Mouse (Mus musculus) embryonic facial prominence, embryonic 12.5 days (tissue): ENCODE results near the gene Car8. TPM values are rescaled to one million over a fixed set of nuclear protein-coding genes. Genes with fewer than 3 reads are reported as not detected.
A peak's percentile ranks its signal among the peaks of the same experiment; 100 is the strongest.

ENCODE experiments used
- ATAC-seq: fragments of 200-750 bp; cut with Nextera tagmentation; 2 replicates; pipeline ENCODE4 v1.8.0; 2017; ENCODE audit not compliant: insufficient number of reproducible peaks, insufficient read depth, low FRiP score, low TSS enrichment
- H3K27ac ChIP-seq: fragments of 300-500 bp; sonication (generic); 2 replicates; pipeline ENCODE4 v1.5.1; 2016; ENCODE audit warnings: mild to moderate bottlenecking
- H3K27me3 ChIP-seq: fragments of 300-500 bp; sonication (generic); 2 replicates; pipeline ENCODE4 v1.6.1; 2016; ENCODE audit warnings: mild to moderate bottlenecking, moderate library complexity
- H3K36me3 ChIP-seq: fragments of 300-500 bp; sonication (generic); 2 replicates; pipeline ENCODE4 v1.6.1; 2016; ENCODE audit warnings: mild to moderate bottlenecking
- H3K4me1 ChIP-seq: fragments of 300-500 bp; sonication (generic); 2 replicates; pipeline ENCODE4 v1.6.1; 2016
- H3K4me2 ChIP-seq: fragments of 300-500 bp; sonication (generic); replicated peaks from 2 replicates; pipeline ENCODE4 v1.6.1; 2016; ENCODE audit warnings: mild to moderate bottlenecking, moderate library complexity
- H3K4me3 ChIP-seq: fragments of 300-500 bp; sonication (generic); 2 replicates; pipeline ENCODE4 v1.5.1; 2016; ENCODE audit warnings: mild to moderate bottlenecking
- H3K9ac ChIP-seq: fragments of 300-500 bp; sonication (generic); 2 replicates; pipeline ENCODE4 v1.6.1; 2016; ENCODE audit warnings: mild to moderate bottlenecking, moderate library complexity
- H3K9me3 ChIP-seq: fragments of 300-500 bp; sonication (generic); 2 replicates; pipeline ENCODE4 v1.6.1; 2016; ENCODE audit warnings: mild to moderate bottlenecking, moderate library complexity
- WGBS: fragments of 180-500 bp; shearing (Covaris S2); methylation state at CpG from one replicate; pipeline ENCODE4 v1.1.7; 2016; 5-methylcytosine and 5-hydroxymethylcytosine counted together
- polyA plus RNA-seq: library from polyadenylated mRNA; unstranded; fragments of >200 nt; fragmentation: Nextera tagmentation; extraction: Ambion mirVana; gene quantifications from 2 replicates; pipeline ENCODE4 v1.2.1, GENCODE M21; 2016

Car8 gene
- 2.9 and 3.3 TPM in 2 replicates for polyA plus RNA-seq

DNA sequence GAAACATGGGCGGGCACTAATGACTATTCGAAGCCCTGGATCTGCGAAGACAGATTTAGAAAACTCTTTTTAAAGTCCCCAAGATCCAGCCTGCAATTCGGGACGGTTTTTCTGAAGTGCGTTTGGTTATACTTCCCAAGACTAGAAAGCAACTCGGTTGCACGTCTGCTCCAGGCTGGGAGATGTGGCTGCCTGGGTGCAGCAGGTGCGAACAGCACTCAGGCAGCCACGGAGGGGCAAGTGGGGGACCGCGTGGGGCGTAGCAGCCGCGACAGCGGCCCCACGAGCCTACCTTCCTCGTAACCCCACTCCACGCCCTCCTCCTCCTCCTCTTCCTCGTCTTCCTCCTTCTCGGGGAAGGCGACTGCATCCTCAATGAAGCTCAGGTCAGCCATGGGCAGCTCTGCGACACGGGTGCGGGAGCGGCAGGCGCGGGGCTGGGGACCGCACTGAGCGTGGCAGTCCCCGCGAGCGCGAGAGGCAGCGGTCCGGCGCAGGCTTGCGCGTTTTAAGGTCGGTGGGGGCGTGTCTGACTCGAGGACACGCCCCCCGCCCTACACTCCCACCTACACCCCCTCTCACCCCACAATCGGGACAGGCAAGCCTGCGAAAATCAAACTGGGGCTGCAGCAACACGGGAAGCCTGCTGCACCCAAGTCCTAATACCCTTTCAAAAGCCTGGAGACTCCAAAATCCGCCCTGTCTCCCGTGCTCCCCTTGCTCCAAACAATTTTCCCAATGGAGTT lies at the start of gene Car8:
Gene Car8 (minus strand): TSS at position 482 of the 746 bp plus-strand sequence.
- ATAC-seq = peak; percentile 89
- no peaks in the 10 kb centered on the region for H3K36me3 ChIP-seq
- H3K4me1 ChIP-seq = 0 out of 2 replicates have a peak, but pooled peaks cover 3% of the 10 kb centered on the region
- peak within 1 kb of the TSS; percentile 68 for H3K9ac ChIP-seq
- peak within 1 kb of the TSS; percentile 75 for H3K4me3 ChIP-seq
- no peaks in the 10 kb centered on the region for H3K27me3 ChIP-seq
- under 1% methylated on average over 46 of the region's 49 CpGs for whole genome bisulfite sequencing
- H3K27ac ChIP-seq = no peak within 1 kb of the TSS
- no peaks in the 10 kb centered on the region for H3K9me3 ChIP-seq
- H3K4me2 ChIP-seq = peak within 1 kb of the TSS; percentile 100

DNA sequence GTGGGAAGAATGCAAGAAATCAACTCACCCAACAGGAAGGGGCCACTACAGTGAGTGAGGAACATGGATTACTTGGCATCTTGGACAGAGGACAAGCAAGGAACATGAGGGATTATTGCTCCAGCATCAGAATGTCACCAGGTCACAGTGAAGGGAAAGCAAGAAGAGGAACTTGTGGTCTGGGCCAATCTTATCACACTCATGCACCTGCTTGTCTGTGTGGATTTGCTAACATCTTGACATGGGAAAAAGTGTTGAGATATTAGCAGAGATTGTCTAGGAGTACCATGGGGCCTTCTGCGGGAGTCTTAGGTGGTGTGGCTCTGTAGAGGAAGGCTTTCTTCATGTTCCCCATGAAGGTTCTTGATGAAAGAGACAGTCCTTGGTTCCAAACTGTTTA lies 46.1 kb upstream of the Car8 start:
- no peak for ATAC-seq
- H3K9ac ChIP-seq = no peak overlapping the region
- H3K9me3 ChIP-seq = no peaks in the 10 kb centered on the region
- H3K4me1 ChIP-seq = no peaks in the 10 kb centered on the region
- no peaks in the 10 kb centered on the region for H3K27me3 ChIP-seq
- no peak overlapping the region for H3K4me3 ChIP-seq
- no peak overlapping the region for H3K4me2 ChIP-seq
- H3K27ac ChIP-seq = no peak overlapping the region
- no peaks in the 10 kb centered on the region for H3K36me3 ChIP-seq
- WGBS = 93% methylated on average over 1 of the region's 1 CpGs

DNA sequence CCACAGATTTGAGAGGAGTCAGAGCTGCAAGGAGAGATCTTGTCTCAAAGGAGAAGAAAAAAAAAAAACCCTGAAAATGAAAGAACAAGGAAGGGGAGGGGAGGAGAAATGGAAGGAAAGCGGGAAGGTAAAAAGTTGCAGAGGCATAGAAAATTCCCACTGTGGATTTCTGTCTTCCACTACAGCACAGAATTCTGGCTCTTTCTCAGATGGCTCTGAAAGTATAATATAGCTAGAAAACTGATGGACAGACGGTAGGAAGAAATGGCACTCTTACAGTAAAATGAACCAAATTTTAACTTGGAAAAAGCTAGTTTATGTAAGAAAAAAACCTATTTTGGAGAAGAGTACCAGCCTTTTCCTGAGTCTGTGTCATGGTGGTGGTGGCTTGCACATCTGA lies 39.3 kb upstream of the Car8 start:
- WGBS = 96% methylated on average over 2 of the region's 2 CpGs

DNA sequence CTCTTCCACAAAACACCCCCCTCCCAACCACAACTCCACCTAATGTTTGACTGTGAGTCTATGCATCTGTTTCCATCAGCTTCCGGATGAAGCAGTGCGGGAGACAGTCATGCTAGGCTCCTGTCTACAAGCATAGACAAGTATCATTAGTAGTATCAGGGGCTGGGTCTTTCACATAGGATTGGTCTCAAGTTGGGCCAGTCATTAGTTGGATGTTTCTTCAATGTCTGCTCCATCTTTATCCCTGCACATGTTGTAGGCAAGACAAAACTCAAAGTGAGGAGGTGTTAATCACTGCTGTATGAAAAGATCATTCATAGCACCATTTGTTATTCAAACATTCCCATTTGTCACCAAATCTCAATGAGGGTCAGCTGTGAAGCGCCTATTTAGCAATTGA lies 11.0 kb upstream of the Car8 start:
- no peaks in the 10 kb centered on the region; the same call in 1 of the 2 replicates for H3K9me3 ChIP-seq
- 88% methylated on average over 3 of the region's 3 CpGs for WGBS

More for the DNA sequence above, 39.3 kb upstream of the Car8 start:
- Histone ChIP-seq H3K27me3 (no peaks in the 10 kb centered on the region), H3K4me1 (no peaks in the 10 kb centered on the region), H3K4me3 (no peak overlapping the region), H3K36me3 (no peaks in the 10 kb centered on the region), H3K9ac (no peak overlapping the region), H3K9me3 (no peaks in the 10 kb centered on the region), H3K4me2 (no peak overlapping the region), H3K27ac (no peak overlapping the region)
- no peak for ATAC-seq

DNA sequence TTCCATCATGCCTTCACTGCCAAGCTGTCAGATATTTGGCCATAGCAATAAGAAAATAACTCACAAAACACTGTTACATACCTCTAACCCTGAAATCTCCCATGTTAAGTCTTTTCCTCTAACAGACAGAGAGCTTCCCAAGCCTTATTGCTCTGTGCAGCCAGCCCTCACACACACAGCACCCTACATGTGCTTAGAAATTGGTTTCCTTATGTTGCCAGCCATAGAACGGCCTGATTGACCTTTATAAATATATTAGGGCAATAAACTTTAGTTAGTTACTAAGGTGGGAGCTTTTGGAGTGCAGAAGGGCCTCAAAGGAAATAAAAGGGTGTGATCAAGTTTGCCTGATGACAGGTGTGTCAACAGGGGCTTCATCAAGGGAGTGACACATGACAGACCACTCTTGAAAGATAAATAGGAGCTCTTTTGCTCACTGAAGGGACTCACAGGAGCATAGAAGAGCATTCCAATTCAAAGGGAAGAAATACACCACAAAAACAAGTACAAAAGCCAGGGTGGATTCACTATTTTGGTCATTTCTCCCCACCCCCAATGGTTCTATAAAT lies 6.7 kb upstream of the Car8 start:
- no peaks in the 10 kb centered on the region for H3K27me3 ChIP-seq
- no peaks in the 10 kb centered on the region; the same call in 1 of the 2 replicates for H3K9me3 ChIP-seq
- no peak overlapping the region for H3K27ac ChIP-seq
- WGBS = 77% methylated on average over 1 of the region's 1 CpGs
- H3K4me3 ChIP-seq = no peak overlapping the region
- no peak overlapping the region for H3K4me2 ChIP-seq
- no peaks in the 10 kb centered on the region for H3K36me3 ChIP-seq
- no peak for ATAC-seq
- no peaks in the 10 kb centered on the region for H3K4me1 ChIP-seq
- H3K9ac ChIP-seq = no peak overlapping the region

More for the DNA sequence above, 11.0 kb upstream of the Car8 start:
- no peak overlapping the region for H3K4me3 ChIP-seq
- no peak overlapping the region for H3K4me2 ChIP-seq
- no peak for ATAC-seq
- H3K27ac ChIP-seq = no peak overlapping the region
- no peaks in the 10 kb centered on the region for H3K36me3 ChIP-seq
- no peaks in the 10 kb centered on the region for H3K27me3 ChIP-seq
- H3K4me1 ChIP-seq = no peaks in the 10 kb centered on the region
- H3K9ac ChIP-seq = no peak overlapping the region

DNA sequence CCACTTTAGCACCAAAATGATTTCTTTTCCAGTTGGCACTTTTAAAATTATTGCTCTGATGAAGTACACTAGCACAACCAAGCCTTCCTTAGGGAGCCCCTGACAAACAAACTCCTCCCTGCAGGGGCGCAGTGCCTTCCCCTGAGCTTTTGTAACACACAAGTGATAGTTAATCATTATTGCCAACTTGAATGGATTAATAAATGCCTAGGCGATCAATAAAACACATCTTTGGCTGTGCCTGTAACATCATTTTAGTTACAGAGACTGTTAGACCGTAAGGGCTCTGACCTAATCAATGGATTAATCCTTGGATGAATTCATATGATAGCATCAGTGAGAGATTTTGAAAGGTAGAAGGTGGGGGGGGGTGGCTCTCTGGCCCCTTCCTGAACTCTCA lies 6.2 kb upstream of the Car8 start:
- no peak for ATAC-seq
- H3K27me3 ChIP-seq = no peaks in the 10 kb centered on the region
- 85% methylated on average over 3 of the region's 3 CpGs for WGBS
- H3K4me1 ChIP-seq = no peaks in the 10 kb centered on the region
- no peak overlapping the region for H3K9ac ChIP-seq
- no peaks in the 10 kb centered on the region for H3K36me3 ChIP-seq
- H3K4me3 ChIP-seq = no peak overlapping the region
- H3K27ac ChIP-seq = no peak overlapping the region
- no peaks in the 10 kb centered on the region; the same call in 1 of the 2 replicates for H3K9me3 ChIP-seq
- no peak overlapping the region for H3K4me2 ChIP-seq

DNA sequence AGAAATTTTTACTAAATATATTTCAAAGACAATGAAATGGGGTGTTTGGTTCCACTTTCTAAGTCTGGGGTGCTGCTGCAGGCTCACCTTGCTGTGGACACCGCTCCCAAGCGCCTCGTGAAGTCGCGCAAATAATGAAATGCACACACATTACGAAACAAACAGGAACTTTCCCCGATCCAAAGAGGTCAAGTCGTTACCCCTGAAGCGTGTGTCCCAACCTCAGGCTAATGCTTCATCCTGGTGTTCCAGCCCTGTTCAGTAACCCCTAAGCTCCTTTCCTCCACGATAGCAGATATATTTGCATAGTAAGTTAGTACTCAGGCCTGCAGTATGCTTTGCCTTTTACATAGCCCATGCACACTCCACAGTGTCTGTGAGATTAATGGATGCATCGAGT lies 858 bp upstream of the Car8 start:
- no peak overlapping the region for H3K4me3 ChIP-seq
- WGBS = 59% methylated on average over 11 of the region's 11 CpGs

DNA sequence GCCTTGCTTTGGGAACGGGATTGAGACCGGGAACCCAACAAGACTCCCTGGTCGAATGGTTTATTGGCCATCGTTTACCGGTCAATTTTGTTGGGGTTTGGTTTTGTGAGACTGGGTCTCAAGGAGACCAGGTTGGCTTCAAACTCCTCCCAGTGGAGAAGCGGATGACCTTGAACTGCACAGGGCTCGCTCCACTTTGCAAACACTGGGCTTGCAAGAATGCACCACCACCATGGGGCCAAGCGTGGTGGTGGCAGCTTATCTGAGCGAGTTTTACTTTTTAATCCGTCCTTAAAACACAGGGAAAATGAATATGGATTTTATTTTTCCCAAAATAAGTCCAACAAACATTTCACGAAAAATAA lies 447 bp upstream of the Car8 start:
- H3K9me3 ChIP-seq = no peaks in the 10 kb centered on the region
- no peak for ATAC-seq
- peak overlapping the region; percentile 68 for H3K9ac ChIP-seq
- no peak overlapping the region for H3K27ac ChIP-seq
- H3K4me3 ChIP-seq = peak overlapping the region; percentile 75
- WGBS = 18% methylated on average over 11 of the region's 11 CpGs
- no peaks in the 10 kb centered on the region for H3K36me3 ChIP-seq
- 0 out of 2 replicates have a peak, but pooled peaks cover 3% of the 10 kb centered on the region for H3K4me1 ChIP-seq
- H3K4me2 ChIP-seq = peak overlapping the region; percentile 100
- no peaks in the 10 kb centered on the region for H3K27me3 ChIP-seq

More for the DNA sequence above, 858 bp upstream of the Car8 start:
- Histone ChIP-seq H3K27me3 (no peaks in the 10 kb centered on the region), H3K36me3 (no peaks in the 10 kb centered on the region), H3K4me1 (0 out of 2 replicates have a peak, but pooled peaks cover 3% of the 10 kb centered on the region), H3K9me3 (no peaks in the 10 kb centered on the region), H3K4me2 (no peak overlapping the region), H3K9ac (no peak overlapping the region), H3K27ac (no peak overlapping the region)
- no peak for ATAC-seq

DNA sequence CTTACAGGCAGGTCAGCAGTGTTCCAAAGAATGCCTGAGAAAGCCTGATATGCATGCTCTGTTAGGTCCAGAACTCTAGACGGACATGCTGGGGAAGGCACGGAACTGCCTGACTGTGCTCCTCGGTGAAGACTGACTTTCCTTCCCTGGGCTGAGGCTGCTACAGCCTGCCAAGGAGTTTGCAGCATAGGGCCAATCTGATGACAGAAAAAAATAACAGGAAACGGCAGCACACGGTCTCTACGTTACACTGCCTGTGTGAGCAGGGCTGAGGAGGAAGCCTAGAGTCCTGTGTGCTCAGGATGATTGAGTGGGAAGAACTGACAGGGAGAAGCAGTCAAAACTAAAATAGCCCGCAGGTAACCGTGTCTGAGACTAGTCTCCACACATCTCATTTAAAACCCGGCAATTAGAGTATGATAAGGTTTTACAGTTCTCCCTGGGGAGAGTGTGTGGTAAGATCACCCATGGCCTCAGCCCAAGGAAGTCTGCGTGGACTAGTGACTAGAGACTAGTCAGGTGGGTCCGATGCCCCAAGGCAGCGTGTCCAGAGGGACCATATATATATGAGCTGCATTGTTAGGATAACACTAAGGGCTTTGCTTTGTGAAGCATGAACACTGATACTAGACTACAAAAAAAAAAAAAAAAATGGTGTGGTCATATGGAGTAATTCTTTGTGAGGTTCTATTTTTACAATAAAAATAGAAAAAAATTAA lies 6.3 kb downstream of the Car8 start:
- Histone ChIP-seq H3K4me1 (0 out of 2 replicates have a peak, but pooled peaks cover 2% of the 10 kb centered on the region), H3K9ac (no peak overlapping the region), H3K9me3 (no peaks in the 10 kb centered on the region), H3K27ac (no peak overlapping the region), H3K27me3 (no peaks in the 10 kb centered on the region), H3K4me2 (no peak overlapping the region), H3K4me3 (no peak overlapping the region), H3K36me3 (no peaks in the 10 kb centered on the region)
- WGBS = 56% methylated on average over 12 of the region's 12 CpGs
- no peak for ATAC-seq

DNA sequence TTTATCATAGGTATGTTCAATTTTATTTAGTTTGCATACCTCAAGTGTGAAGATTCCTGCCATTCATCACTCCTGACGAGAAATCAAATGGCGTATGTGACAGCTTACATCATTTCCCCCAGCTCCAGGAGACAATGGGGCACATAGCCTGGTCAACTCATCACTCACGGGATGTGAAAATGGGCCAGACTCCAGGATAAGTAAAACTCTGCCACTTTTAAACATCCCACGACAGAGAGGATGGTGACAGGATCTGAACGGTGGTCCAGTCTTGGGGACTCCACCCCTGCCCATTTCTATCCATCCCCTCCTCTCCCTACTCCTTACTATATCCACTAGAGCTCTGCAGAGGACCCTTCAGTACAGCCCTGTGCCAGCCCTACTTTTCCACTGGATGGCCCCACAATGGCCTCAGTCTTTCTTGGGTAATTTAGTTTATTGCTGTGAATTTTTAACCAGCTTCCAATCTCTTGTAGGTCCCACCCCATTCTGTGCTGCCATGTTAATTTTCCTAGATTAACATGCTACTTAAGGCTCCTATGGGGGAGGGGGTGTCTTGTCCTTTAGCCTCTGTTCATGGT lies 7.5 kb downstream of the Car8 start:
- H3K27ac ChIP-seq = no peak overlapping the region
- H3K27me3 ChIP-seq = no peaks in the 10 kb centered on the region
- 84% methylated on average over 5 of the region's 5 CpGs for WGBS
- ATAC-seq = no peak
- no peaks in the 10 kb centered on the region for H3K9me3 ChIP-seq
- H3K9ac ChIP-seq = no peak overlapping the region
- H3K4me3 ChIP-seq = no peak overlapping the region
- no peaks in the 10 kb centered on the region for H3K36me3 ChIP-seq
- H3K4me2 ChIP-seq = no peak overlapping the region
- H3K4me1 ChIP-seq = 0 out of 2 replicates have a peak, but pooled peaks cover 2% of the 10 kb centered on the region

DNA sequence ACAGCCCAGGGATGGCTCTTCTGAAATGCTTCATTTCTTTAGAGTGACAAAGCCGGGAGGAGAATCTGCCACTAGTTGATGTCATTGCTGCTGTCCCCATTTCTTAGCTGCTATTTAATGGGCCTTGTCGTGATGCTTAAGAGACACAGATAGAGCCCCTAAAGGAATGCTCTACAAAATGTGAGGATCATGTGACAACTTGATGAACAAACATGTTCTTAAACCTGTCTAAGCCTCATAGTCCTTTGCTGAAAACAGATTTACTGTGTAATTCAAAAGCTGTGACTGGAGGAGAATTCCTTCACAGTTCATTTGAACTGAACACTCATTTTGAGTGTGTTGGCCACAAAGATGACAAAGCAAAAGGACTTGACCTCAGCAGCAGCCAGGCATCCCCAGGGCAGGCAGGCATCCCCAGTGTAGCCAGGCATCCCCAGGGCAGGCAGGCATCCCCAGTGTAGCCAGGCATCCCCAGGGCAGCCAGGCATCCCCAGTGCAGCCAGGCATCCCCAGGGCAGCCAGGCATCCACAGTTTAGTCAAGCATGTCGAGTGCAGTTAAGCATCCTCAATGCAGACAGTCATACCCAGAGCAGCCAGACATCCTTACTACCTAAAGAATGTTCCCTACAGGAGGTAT lies 9.1 kb downstream of the Car8 start:
- H3K4me1 ChIP-seq = 0 out of 2 replicates have a peak, but pooled peaks cover 2% of the 10 kb centered on the region
- no peaks in the 10 kb centered on the region for H3K36me3 ChIP-seq
- no peak overlapping the region for H3K4me2 ChIP-seq
- H3K27ac ChIP-seq = no peak overlapping the region
- 61% methylated on average over 3 of the region's 3 CpGs for WGBS
- no peaks in the 10 kb centered on the region for H3K27me3 ChIP-seq
- H3K9me3 ChIP-seq = no peaks in the 10 kb centered on the region
- H3K9ac ChIP-seq = no peak overlapping the region
- no peak for ATAC-seq
- no peak overlapping the region for H3K4me3 ChIP-seq
